Mouse (Mus musculus): ENCODE measurements around the gene Zfp609.

- TF ChIP-seq POLR2A (IDR thresholded peaks at IDR 0.05; ENCODE audit: insufficient read length, low read depth), result no peak
- no peak for TF ChIP-seq MAX (IDR thresholded peaks at IDR 0.05; ENCODE audit: low read depth)
- TF ChIP-seq TCF12 (IDR thresholded peaks at IDR 0.05; ENCODE audit: insufficient read depth, poor library complexity, severe bottlenecking), result no peak
- TF ChIP-seq TCF3 (IDR thresholded peaks at IDR 0.05; ENCODE audit: insufficient read length, low read depth), result no peak
- no peak for TF ChIP-seq E2F4 (IDR thresholded peaks at IDR 0.05; ENCODE audit: insufficient read depth)
- no peak for TF ChIP-seq POLR2AphosphoS2 (IDR thresholded peaks at IDR 0.05; ENCODE audit: insufficient read length, low read depth)
- TF ChIP-seq MYOG (IDR thresholded peaks at IDR 0.05; ENCODE audit: control insufficient read depth in 1 of 3, insufficient read depth in 1 of 3, insufficient read length in 2 of 3, low read depth in 2 of 3), result no peak
- TF ChIP-seq USF1 (IDR thresholded peaks at IDR 0.05; ENCODE audit: low read depth), result no peak
Measured at GRCm38 (mm10) chr9:65645984-65646383, 181.4 kb downstream of the Zfp609 start.

All from myocyte (in vitro differentiated cells).